ENCODE assay signal across 17 mouse cellular contexts in the genomic region with DNA sequence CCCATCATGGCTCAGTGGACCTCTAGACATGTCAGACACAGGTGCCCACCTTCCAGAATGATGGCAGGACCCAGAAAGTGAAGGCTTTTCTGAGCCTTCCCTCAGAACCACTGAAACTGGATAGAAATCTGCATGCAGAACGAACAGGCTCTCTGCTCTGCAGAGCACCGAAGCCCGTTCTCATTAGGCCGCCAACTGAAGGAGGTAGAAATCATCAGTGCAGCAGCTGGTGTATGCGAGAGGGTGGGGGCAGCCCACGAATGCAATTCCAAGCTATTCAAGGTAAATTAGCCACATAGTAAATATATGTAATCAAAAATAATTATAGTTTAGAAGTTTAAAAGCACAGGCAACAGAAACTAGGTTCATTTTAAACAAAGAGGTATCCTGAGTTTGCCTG.
DNase-seq lines count a peak whose midpoint lies in the region; ATAC-seq and TF ChIP-seq lines count a peak whose summit lies in the region.
"Had no signal": no experiment of that assay in that cellular context is flagged by ENCODE, and none has a peak within 500 bp of the region (broad histone marks: within the 10 kb centered on the region; RNA-seq: fewer than 3 reads in every experiment).

No protein-coding gene starts in this region.

- H3K4me1 ChIP-seq in forebrain, embryonic 13.5 days: peaks cover 27% of the 10 kb centered on the region
- peaks cover 8% of the 10 kb centered on the region for H3K4me1 ChIP-seq in forebrain, embryonic 10.5 days
- no peaks in the 10 kb centered on the region for H3K4me1 ChIP-seq in lung, postnatal 0 days (ENCODE audit: insufficient read depth, low read depth, low read length)
- H3K4me1 ChIP-seq in limb, embryonic 10.5 days: no peaks in the 10 kb centered on the region; the same call in 1 of the 2 replicates
- H3K4me1 ChIP-seq: heart, embryonic 12.5 days had no signal

- H3K27me3 ChIP-seq in forebrain, embryonic 13.5 days: no peaks in the 10 kb centered on the region
- H3K27me3 ChIP-seq in forebrain, embryonic 10.5 days (ENCODE audit: poor library complexity, severe bottlenecking): no peaks in the 10 kb centered on the region
- no peaks in the 10 kb centered on the region for H3K27me3 ChIP-seq in lung, postnatal 0 days (replicated peaks; ENCODE audit: insufficient read depth, low read length)
- H3K27me3 ChIP-seq in limb, embryonic 10.5 days (ENCODE audit: low read depth, poor library complexity, severe bottlenecking): no peaks in the 10 kb centered on the region
- H3K27me3 ChIP-seq: heart, embryonic 12.5 days; neural tube, embryonic 15.5 days had no signal

- 46% methylated on average over 6 of the region's 6 CpGs for WGBS in forebrain, embryonic 13.5 days
- 87% methylated on average over 6 of the region's 6 CpGs for WGBS in forebrain, embryonic 10.5 days
- WGBS in lung, postnatal 0 days: 79% methylated on average over 6 of the region's 6 CpGs
- 89% methylated on average over 6 of the region's 6 CpGs for WGBS in limb, embryonic 10.5 days

- no peak overlapping the region for H3K9ac ChIP-seq in forebrain, embryonic 13.5 days
- no peak overlapping the region for H3K9ac ChIP-seq in lung, postnatal 0 days (replicated peaks; ENCODE audit: low read depth)
- H3K9ac ChIP-seq: heart, embryonic 12.5 days; liver, postnatal 0 days; neural tube, embryonic 15.5 days had no signal

- H3K4me3 ChIP-seq in forebrain, embryonic 13.5 days: no peak overlapping the region
- H3K4me3 ChIP-seq in forebrain, embryonic 10.5 days: no peak overlapping the region
- H3K4me3 ChIP-seq in lung, postnatal 0 days (ENCODE audit: low read depth, low read length): no peak overlapping the region
- no peak overlapping the region for H3K4me3 ChIP-seq in limb, embryonic 10.5 days
- H3K4me3 ChIP-seq: erythroblast, embryonic 14.5 days; heart, embryonic 12.5 days; neural tube, embryonic 15.5 days had no signal

- TF ChIP-seq CTCF in brain, embryonic 14.5 days (IDR thresholded peaks at IDR 0.05; ENCODE audit: borderline replicate concordance, extremely low read depth, insufficient read depth, insufficient read length): no peak
- no peak for TF ChIP-seq CTCF in lung, postnatal 0 days (IDR thresholded peaks at IDR 0.05)

- ATAC-seq in forebrain, embryonic 13.5 days: peak; percentile 80; the same call in 1 of the 2 replicates
- no peak for ATAC-seq in lung, postnatal 0 days
- ATAC-seq: liver, postnatal 0 days had no signal

- 0 out of 2 replicates have a peak overlapping the region, but pooled peaks have one; percentile 26 for H3K27ac ChIP-seq in forebrain, embryonic 13.5 days
- no peak overlapping the region for H3K27ac ChIP-seq in forebrain, embryonic 10.5 days
- no peak overlapping the region for H3K27ac ChIP-seq in lung, postnatal 0 days (ENCODE audit: low read length)
- no peak overlapping the region for H3K27ac ChIP-seq in limb, embryonic 10.5 days
- H3K27ac ChIP-seq: neural tube, embryonic 15.5 days; stomach, postnatal 0 days had no signal

- intact Hi-C loops in left cerebral cortex, postnatal 14 days (cut with DNase I): no loop called here

- H3K36me3 ChIP-seq in forebrain, embryonic 13.5 days (ENCODE audit: poor library complexity, severe bottlenecking): no peaks in the 10 kb centered on the region
- no peaks in the 10 kb centered on the region for H3K36me3 ChIP-seq in forebrain, embryonic 10.5 days (replicated peaks)
- H3K36me3 ChIP-seq in lung, postnatal 0 days (ENCODE audit: insufficient read depth, low read length): no peaks in the 10 kb centered on the region
- H3K36me3 ChIP-seq in limb, embryonic 10.5 days: no peaks in the 10 kb centered on the region
- H3K36me3 ChIP-seq: heart, embryonic 12.5 days; neural tube, embryonic 15.5 days had no signal

- TF ChIP-seq POLR2A in brain, embryonic 14.5 days (IDR thresholded peaks at IDR 0.05; ENCODE audit: borderline replicate concordance, extremely low read depth, insufficient read depth, insufficient read length, poor library complexity, severe bottlenecking): no peak

- H3K9me3 ChIP-seq in forebrain, embryonic 13.5 days (replicated peaks): no peaks in the 10 kb centered on the region
- no peaks in the 10 kb centered on the region for H3K9me3 ChIP-seq in forebrain, embryonic 10.5 days
- no peaks in the 10 kb centered on the region for H3K9me3 ChIP-seq in lung, postnatal 0 days (ENCODE audit: low read length)
- H3K9me3 ChIP-seq in limb, embryonic 10.5 days (replicated peaks): no peaks in the 10 kb centered on the region
- H3K9me3 ChIP-seq: heart, embryonic 12.5 days; neural tube, embryonic 15.5 days had no signal

- no peak overlapping the region for H3K4me2 ChIP-seq in forebrain, embryonic 13.5 days
- no peak overlapping the region for H3K4me2 ChIP-seq in lung, postnatal 0 days (replicated peaks; ENCODE audit: low read depth, low read length)
- H3K4me2 ChIP-seq: heart, embryonic 12.5 days; neural tube, embryonic 15.5 days had no signal

- TF ChIP-seq EP300 in lung, postnatal 0 days (IDR thresholded peaks at IDR 0.05): no peak

- no peak for DNase-seq in forebrain, embryonic 10.5 days (ENCODE audit: extremely low spot score, low spot score)
- peak; percentile 15 to 19 for DNase-seq in left cerebral cortex, postnatal 14 days (ENCODE audit: low spot score in 2 of 2)
- DNase-seq in left cerebral cortex, adult 11 months (ENCODE audit: low spot score): no peak
- peak; percentile 76 for DNase-seq in brain, embryonic 14.5 days (ENCODE audit: low read depth)
- DNase-seq in right cerebral cortex, postnatal 14 days: peak; percentile 12
- no peak for DNase-seq in lung, postnatal 0 days (ENCODE audit: low spot score)
- no peak for DNase-seq in limb, embryonic 10.5 days (ENCODE audit: low spot score)
- DNase-seq: cerebellum, adult 18-20 months; kidney, postnatal 4 days; liver; liver, postnatal 0 days; thymus, postnatal 14 days had no signal

Comparison
In these comparisons a context has a peak if more than half of its experiments do, and no peak if none do; other contexts are left out.
1. DNase-seq: peak in left cerebral cortex, postnatal 14 days (2 of 2), brain, embryonic 14.5 days (single experiment) and right cerebral cortex, postnatal 14 days (single experiment); none in forebrain, embryonic 10.5 days (single experiment), left cerebral cortex, adult 11 months (single experiment), lung, postnatal 0 days (single experiment) and limb, embryonic 10.5 days (single experiment).